10 mouse cellular contexts compared by ENCODE assay signal in genomic region chr6:100608429-100608828, GRCm38 (mm10).
DNase-seq lines count a peak whose midpoint lies in the region; TF ChIP-seq lines count a peak whose summit lies in the region.
"Had no signal": no experiment of that assay in that cellular context is flagged by ENCODE, and none has a peak within 500 bp of the region (broad histone marks: within the 10 kb centered on the region; RNA-seq: fewer than 3 reads in every experiment).

No protein-coding gene starts in this region.

- no peaks in the 10 kb centered on the region for H3K4me1 ChIP-seq in heart, embryonic 10.5 days
- H3K4me1 ChIP-seq in thymus, adult 2 months (replicated peaks; ENCODE audit: control insufficient read depth, insufficient read depth, low read length) = no peaks in the 10 kb centered on the region

- peak; percentile 17 for DNase-seq in heart, adult 8-10 months (ENCODE audit: low spot score)
- DNase-seq in heart, embryonic 10.5 days (ENCODE audit: low spot score) = no peak
- peak; percentile 42 for DNase-seq in thymus, adult 2 months
- DNase-seq in thymus, adult 18-20 months = no peak
- peak; percentile 65 for DNase-seq in induced T-regulatory cell, adult 2 months (ENCODE audit: low read depth)
- no peak for DNase-seq in frontal cortex, postnatal 36 days (ENCODE audit: low spot score in 2 of 2)
- DNase-seq in right cerebral cortex, adult 2 months (ENCODE audit: low spot score in 2 of 2) = no peak
- no peak for DNase-seq in Muller cell, postnatal 12 days (ENCODE audit: inconsistent ontology term)

- no peak for TF ChIP-seq POLR2A in thymus, adult 2 months (IDR thresholded peaks at IDR 0.05; ENCODE audit: control insufficient read depth, extremely low read depth, insufficient read depth, low read length, poor library complexity)

- no peak for TF ChIP-seq CTCF in thymus, adult 2 months (IDR thresholded peaks at IDR 0.05; ENCODE audit: borderline replicate concordance, control insufficient read depth, extremely low read depth, insufficient read depth, low read length, poor library complexity)

- H3K27ac ChIP-seq in heart, embryonic 10.5 days = no peak overlapping the region
- H3K27ac ChIP-seq in thymus, adult 2 months (ENCODE audit: control insufficient read depth, insufficient read depth, low read length) = no peak overlapping the region
- H3K27ac ChIP-seq: heart, embryonic 15.5 days had no signal

- no peaks in the 10 kb centered on the region for H3K27me3 ChIP-seq in heart, embryonic 10.5 days (ENCODE audit: insufficient read depth, poor library complexity, severe bottlenecking)
- no peaks in the 10 kb centered on the region for H3K27me3 ChIP-seq in thymus, adult 2 months (ENCODE audit: control insufficient read depth, insufficient read depth, low read length)
- H3K27me3 ChIP-seq: heart, embryonic 15.5 days; megakaryocyte, embryonic 14.5 days had no signal

- H3K36me3 ChIP-seq in heart, embryonic 10.5 days = no peaks in the 10 kb centered on the region
- H3K36me3 ChIP-seq in thymus, adult 2 months (ENCODE audit: control insufficient read depth, insufficient read depth, low read length) = no peaks in the 10 kb centered on the region

- H3K9me3 ChIP-seq in heart, embryonic 10.5 days = no peaks in the 10 kb centered on the region
- H3K9me3 ChIP-seq: heart, embryonic 15.5 days; megakaryocyte, embryonic 14.5 days had no signal

- 88% methylated on average over 3 of the region's 3 CpGs for WGBS in heart, embryonic 10.5 days
- 96% methylated on average over 3 of the region's 3 CpGs for WGBS in thymus, adult 2 months

- H3K4me3 ChIP-seq in heart, embryonic 10.5 days = no peak overlapping the region
- no peak overlapping the region for H3K4me3 ChIP-seq in thymus, adult 2 months (ENCODE audit: control insufficient read depth, insufficient read depth, low read length)
- H3K4me3 ChIP-seq: heart, embryonic 15.5 days; megakaryocyte, embryonic 14.5 days had no signal

Comparison
In these comparisons a context has a peak if more than half of its experiments do, and no peak if none do; other contexts are left out.
1. DNase-seq: peak in heart, adult 8-10 months (single experiment), thymus, adult 2 months (single experiment) and induced T-regulatory cell, adult 2 months (single experiment); none in heart, embryonic 10.5 days (single experiment), thymus, adult 18-20 months (0 of 2), frontal cortex, postnatal 36 days (0 of 2), right cerebral cortex, adult 2 months (0 of 2) and Muller cell, postnatal 12 days (single experiment).